Mouse (Mus musculus) monocyte, adult 5-6 weeks (primary cell): ENCODE data around the gene Qprt. TPM values are rescaled to one million over a fixed set of nuclear protein-coding genes. Genes with fewer than 3 reads are reported as not detected.
"Not testable (repeated sequence)": the region's sequence is repeated elsewhere in the genome, so short reads cannot be mapped to it uniquely, and the experiment has no call there.

ENCODE experiments used
- ATAC-seq: fragments of 153-309, 156-312 bp; replicated peaks from 2 replicates; pipeline ENCODE4 v1.8.0; 2017; ENCODE audit warnings: mild to moderate bottlenecking; ENCODE audit not compliant: low TSS enrichment, insufficient number of reproducible peaks, severe bottlenecking, poor library complexity, low FRiP score
- total RNA-seq: library from RNA; stranded (forward); fragments of 200-1000, 200-491, 200-594 nt; gene quantifications from 3 replicates; pipeline ENCODE4 v1.2.3, GENCODE M21; 2017

Qprt gene
- total RNA-seq, 1 experiment from 2014 or later, result 9.1 TPM

DNA sequence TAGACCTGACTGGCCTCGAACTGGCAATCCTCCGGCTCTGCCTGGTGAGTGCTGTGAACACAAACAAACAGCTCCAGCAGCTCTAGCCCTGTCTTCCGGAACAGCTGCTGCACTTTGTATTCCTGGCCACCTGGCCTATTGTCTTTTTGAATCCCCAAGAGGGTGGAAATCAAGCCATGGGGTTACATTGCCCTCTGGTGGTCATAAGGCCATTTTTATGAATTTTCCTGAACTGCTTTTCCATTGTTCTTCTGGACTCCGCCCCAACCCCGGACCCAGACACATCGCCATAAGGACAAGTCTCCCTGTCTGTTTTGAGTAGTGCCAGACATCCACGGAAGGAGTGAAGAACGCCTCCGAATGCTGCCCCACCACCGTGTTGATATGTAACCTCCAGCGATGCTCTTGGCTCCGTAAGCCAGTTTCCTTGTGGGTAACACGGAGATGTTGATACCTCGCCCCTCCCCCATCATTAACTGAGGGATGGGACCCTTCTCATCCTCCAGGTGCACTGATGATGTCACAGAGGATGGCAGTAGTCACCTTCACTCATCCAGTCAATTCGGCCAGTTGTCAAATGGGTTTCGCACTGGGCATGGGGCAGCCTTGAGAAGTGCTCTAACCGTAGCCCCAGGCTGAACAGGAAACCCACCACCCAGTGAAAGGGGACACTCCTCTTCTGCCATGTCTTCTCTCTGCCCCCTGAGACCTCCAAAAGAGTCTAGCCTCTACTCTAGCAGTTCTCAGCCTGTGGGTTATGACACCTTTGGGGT lies 17.3 kb downstream of the Qprt start:
- ATAC-seq, result peak; percentile 76

DNA sequence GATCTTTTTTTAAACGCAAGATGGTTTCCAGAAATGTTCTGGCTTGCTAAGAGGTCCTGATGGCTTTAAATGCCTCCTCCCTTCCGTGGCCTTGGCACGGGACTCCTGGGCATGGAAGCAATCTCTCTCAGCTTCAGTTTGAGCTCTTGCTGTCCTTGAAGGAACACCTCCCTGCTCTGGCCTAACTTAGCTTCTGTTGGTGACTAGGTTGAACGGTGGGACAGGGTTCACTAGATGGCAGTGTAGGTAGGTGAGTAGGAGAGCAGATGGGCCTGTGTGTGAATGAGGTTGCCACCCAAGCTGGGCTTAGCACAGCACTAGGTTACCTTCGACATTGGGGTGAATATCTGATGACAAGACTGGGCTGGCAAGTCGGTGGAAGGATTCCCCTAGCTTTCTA lies 18.1 kb downstream of the Qprt start:
- ATAC-seq, result 0 out of 2 replicates have a peak, but pooled peaks have one; percentile 24

DNA sequence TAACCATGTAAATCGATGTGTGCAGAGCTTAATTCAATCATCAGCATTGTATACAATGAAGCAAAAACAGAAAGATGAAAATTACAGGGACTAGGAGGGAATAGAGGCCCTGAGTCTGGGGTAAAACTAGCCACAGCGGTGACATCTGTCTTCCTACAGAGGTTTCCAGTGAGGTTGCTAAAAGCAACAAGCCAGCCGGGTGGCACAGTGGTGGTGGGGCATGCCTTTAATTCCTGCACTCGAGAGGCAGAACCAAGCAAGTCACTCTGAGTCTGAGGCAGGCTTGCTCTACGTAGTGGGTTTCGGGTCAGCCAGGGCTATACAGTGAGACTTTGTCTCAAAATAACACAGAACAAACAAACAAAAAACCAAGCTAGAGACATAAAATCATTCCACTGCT lies 19.9 kb downstream of the Qprt start:
- no peak for ATAC-seq

DNA sequence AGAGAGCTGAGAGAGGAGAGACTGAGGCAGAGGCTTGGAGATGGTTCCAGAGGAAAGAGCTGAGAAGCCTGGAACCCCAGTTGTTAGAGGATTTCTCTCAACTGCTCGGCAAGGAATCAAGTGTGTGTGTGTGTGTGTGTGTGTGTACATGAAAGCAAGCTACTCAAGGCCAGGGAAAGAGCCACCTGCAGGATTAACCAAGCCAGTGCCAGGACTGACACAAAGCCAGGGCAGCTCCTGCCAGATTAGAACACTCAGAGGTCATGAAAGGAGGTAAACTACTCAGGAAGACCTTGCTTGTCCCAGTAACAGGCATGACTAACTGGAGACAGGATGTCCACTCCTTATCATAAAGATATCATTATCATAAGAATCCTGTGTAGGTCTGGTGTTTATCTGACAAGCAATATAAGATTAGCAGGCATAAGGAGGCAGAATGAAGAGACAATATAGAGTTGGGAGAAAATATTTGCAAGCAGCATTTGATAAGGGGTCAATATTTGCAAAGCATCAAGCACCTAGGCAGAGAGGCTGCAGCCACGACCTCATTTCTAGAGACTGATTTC lies 20.5 kb downstream of the Qprt start:
- no peak for ATAC-seq

DNA sequence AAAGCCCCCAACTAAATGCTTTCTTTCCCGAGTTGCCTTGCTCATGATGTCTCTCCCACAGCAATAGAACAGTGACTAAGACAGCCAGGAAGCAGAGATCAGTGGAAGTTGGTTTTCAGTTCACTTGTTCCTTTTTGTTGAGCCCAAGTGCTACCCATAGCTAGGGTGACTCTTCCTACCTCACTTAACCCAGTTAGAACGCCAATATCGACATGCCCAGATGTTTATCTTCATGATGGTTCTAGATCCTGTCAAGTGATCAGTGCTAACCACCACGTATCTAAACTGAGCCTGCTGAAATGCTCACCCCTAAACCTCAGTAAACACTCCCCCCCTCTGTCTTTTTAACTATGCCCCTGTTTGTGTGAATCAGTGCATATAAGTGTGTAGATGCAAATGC lies 22.5 kb downstream of the Qprt start:
- ATAC-seq, result no peak

DNA sequence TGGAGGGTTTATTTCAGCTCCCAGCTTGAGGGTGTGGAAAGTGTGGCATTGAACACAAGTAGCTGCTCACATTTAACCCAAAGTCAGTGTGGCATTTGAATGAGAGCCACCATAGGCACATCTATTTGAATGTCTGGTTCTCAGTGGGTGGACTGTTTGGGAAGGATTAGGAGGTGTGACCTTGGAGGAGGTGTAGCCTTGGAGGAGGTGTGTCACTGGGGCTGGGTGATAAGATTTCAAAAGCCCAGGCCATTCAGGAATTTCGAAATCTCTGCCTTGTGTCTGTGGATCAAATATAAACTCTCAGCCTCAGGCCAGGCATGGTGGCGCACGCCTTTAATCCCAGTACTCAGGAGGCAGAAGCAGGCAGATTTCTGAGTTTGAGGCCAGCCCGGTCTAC lies 23.1 kb downstream of the Qprt start:
- ATAC-seq, result no peak

DNA sequence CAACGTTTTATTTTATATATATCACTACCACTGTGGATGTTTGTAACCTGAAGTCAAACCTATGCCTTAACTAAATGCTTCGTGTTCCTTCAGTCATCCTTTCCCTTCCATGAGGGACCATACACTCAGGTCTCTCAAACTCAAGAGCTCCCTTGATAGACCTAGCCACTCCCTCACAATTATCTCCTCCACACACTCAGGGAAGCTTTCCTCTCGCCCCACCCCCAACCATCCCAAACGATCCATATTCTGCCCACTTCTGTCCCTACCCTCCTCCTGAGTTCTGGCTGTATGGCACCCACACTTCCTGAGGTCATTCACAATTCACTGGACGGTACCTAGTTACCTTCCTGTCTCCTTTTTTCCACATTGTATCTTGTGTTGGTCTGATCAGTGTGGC lies 23.5 kb downstream of the Qprt start:
- ATAC-seq, result no peak

DNA sequence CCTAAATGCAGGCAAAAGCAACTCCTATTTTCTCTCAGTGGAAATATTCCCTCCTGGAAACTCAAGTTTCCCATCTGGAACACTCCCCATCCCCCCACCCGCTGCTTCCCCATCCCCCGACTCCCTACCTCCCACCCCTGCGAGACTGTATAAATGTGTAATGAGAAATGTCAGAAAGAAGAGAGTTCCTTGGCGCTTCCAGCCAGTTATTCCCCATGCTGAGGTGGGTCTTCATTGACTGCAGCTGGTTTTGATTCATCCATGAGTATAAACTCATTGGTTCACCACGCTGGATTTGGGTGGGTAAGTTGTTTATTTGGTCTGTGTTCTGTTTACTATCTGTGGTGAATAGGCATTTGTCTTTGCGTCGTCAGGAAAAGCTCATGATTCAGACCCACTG lies 25.6 kb downstream of the Qprt start:
- no peak for ATAC-seq

DNA sequence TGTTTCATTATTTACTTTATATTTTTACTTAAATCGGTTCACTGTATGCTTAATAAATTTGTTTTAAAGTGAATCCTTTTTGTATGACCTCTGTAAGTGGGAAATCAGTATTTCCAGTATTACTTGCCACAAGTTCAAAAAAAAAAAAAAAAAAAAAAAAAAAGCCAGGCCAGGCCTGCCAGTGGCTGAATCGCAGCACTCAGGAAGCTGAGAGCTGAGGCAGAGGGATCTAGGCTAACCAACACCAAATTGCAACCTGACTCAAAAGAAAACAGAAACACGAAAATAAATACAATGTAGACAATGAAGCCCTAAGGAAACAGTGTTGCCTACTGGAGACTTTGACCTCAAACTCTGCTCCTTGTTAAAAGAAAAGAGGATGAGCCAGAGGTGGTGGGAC lies 28.1 kb downstream of the Qprt start:
- ATAC-seq, result no peak

DNA sequence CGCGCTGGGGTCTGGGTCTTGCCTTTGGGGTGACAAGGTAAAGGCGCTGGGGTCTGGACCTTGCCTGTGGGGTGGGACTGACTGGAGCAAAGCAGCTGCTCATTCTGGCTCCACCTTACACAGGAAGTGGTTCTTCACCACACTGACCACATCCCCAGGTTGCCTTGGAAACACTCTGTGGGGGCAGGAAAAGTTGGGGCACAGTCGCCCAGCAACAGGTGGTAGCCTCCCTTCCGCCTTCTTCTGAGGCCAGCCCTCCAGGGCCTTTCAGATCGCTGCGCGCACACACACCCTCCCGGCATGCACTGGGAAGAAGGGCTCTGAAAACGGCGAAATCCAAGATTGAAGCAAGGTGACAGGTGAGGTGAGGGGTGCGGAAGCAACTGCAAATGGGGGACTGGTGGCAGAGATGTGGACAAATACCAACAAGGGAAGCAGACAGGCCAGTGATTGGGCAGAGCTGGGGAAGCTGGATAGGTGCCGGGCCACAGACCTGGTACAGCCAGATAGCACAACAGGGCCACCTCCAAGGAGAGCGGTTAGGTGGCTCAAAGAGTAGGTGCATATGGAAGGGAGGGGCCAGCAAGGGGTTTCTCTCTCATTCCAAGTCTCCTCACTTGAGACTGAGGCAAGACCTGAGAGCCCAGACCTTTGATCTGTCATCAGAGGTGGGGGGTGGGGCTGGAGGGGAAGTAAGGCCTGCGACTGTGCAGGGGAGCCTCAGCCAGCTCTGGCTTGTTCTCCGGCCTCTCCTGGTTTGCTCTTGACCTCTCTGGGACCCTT lies 30.7 kb downstream of the Qprt start, which contains the start of gene AI467606:
TSS of gene AI467606 (plus strand) at position 246 of the 783 bp plus-strand sequence.
- ATAC-seq, result peak; percentile 98

DNA sequence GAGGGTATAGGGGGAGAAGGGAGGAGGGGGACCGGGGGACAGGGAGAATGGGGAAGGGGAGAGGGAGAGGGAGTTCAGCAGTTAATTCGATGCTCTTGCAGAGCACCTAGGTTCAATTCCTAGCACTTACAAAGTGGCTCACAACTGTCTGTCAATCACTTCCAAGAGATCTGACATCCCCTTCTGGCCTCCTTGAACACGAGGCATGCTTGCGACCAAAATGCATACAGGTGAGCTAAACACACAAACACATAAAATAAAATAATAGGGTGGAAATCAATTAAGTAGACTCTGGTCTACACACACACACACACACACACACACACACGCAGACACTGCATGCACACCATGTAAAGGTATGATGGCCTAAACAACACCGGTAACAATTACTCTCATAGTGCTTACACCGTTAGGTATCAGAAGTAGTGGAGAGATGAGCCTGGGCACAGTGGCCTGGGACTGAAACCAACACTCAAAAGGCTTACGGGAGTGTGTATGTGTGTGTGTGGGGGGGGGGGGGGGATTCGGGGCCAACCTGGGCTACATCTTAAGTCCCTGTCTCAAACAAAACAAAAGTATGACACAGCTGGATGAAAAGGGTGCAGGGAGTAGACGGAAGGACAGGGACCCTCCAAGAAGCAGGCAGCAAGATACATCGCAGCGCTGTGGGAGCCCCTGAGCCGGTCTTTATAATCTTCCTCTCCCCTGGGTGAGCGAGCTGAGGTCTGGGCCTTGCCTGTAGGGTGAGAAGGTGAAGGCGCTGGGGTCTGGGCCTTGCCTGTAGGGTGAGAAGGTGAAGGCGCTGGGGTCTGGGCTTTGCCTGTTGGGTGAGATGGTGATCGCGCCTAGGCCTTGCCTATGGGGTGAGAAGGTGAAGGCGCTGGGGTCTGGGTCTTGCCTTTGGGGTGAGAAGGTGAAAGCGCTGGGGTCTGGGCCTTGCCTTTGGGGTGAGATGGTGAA lies 31.6 kb downstream of the Qprt start:
- no peak for ATAC-seq

DNA sequence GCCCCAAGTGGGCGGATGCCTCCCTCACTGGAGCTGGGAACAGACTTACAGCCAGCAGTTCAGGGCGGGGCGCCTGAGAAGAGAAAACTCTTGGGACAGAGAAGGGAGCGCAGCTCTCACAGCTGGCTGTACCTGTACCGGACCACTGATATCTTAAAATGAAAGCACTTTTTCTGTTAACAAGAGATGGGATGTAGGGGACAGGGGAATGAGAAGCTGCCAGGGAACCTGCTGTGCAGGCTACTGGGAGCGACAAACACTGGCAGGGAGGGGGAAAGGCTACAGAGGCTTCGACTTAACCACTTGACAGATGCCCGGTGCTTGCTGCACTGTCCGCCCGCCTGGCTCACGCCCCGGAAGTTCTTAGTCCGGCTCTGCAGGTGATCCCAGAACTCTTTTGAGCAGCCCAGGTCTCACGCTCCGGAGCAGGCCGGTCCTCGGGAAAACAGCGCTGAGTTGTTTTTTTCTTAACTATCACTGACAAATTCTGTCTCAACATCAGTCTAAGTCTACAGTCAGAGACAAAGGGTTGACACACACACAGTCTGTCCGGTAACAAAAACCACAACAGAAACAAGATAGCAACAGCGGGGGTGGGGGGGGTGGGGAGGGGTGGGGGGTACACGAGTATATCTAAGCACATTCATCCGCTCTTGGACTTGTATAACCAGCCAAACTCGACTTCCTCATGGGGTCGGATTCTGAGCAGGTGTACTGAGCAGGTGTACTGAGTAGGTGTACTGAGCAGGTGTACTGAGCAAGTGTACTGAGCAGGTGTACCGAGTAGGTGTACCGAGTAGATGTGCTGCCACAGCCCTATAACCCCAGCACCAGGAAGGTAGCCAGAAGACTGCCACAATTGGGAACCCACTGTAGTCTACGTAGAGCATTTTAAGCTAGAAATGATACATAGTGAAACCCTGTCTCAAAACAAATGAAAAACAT lies 32.9 kb downstream of the Qprt start:
- ATAC-seq, result no peak

DNA sequence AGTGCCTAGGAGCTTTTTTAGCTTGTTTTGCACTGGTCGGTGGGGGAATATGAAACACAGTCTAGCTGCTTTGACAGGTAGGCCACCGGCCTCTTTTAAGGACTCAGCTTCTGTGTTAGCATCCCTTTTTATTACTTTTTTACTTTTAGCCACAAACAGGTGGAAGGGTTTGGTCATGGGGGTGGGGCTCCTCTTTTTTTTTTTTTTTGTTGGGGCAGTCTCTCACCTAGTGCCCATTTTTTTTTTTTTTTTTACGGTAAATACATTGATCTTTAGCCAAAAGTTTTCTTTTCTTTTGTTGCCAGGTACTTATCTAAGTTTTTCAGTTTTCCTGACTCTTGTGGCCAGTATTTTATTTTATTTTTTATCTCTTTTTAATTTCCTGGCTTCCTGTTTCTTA lies 33.9 kb downstream of the Qprt start:
- no peak for ATAC-seq

DNA sequence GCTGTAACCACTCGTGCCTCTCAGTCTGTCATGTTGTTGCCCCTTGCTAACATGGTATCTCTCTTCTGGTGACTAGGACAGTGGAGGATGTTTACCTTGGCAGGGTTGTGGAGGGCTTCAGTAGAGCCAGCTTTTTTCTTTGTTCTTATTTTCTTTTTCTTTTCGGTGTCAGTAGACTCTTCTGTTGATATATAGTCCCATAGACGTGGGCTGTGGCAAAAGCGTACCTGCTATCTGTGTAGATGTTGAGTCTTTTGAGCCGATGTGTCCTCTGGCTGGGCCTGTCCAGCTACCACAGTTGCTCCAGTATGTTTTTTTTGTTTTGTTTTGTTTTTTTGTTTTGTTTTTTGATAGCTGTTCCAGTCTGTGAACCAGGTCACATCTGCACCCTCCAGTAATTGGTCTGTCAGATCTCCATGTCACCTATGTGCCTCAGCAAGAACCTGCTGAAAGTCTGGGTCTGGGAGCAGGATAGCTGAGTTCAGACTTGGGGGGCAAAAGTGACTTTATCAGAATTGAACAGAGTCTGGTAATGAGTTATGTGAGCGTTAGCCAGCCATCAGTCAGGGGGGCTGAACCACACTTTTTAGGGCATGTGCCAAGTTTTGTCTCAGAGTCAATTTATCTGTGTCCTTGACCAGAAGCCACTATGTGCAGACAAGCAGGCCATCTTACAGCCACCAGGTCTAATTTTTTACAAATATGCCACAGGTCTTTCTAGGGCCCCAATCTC lies 34.6 kb downstream of the Qprt start, which contains the start of gene Zg16:
TSS of gene Zg16 (minus strand) at position 51 of the 733 bp plus-strand sequence.
- not testable (repeated sequence) for ATAC-seq

DNA sequence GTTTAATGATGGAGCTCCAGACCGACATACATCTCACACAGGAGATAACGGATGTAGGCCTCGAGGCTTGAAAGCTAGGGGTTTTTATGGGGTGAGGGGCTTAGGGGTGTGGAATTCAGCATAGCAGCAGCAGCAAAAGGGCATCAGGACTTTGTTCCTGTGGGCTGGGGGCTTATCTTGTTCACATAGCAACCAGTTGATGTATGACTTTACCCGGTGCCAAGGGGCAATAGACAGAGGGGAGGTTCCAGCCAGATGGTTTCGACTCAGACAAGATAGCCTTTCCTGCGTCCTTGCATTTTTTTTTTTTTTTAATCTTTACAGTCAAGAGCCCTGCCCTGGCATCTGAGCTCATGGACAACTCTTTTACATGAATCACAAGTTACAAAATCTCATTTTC lies 36.3 kb downstream of the Qprt start:
- not testable (repeated sequence) for ATAC-seq

DNA sequence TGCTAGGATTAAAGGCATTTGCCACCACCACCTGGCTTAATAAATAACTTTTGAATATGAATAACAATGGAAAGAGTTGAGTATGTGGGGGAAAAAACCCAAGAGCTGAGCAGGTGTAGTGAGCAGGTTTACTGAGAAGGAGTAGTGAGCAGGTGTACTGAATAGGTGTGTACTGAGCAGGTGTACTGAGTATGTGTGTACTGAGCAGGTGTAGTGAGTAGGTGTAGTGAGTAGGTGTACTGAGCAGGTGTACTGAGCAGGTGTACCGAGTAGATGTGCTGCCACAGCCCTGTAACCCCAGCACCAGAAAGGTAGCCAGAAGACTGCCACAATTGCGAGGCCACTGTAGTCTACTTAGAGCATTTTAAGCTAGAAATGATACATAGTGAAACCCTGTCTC lies 37.2 kb downstream of the Qprt start:
- no peak for ATAC-seq

DNA sequence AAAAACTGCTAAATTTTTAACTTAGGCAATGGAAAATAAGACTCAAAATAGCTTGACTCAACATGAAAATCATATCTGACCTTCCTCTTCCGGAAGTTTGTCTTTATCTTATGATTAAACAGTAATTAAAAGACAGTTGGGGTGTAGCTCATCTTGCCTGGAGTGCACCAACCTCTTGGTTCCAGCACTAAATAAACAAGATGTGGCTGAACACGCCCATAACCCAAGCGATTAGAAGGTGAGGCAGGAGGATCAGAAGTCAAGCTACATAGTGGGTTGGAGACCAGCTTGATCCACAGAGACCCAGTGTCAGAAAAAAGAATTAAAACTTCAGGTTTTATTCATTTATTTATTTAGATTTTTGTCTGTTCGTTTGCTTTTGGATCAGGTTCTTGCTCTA lies 38.3 kb downstream of the Qprt start:
- ATAC-seq, result no peak
